Mouse (Mus musculus) hindbrain, embryonic 16.5 days (tissue): ENCODE measurements around the gene Ccdc141. TPM values are rescaled to one million over a fixed set of nuclear protein-coding genes. Genes with fewer than 3 reads are reported as not detected.
A peak's percentile ranks its signal among the peaks of the same experiment; 100 is the strongest.

ENCODE experiments used
- ATAC-seq: fragments of 200-750 bp; cut with Nextera tagmentation; 2 replicates; pipeline ENCODE4 v1.8.0; 2017; ENCODE audit warnings: moderate TSS enrichment, moderate library complexity
- H3K27ac ChIP-seq: fragments of 300-500 bp; sonication (generic); 2 replicates; pipeline ENCODE4 v1.5.1; 2014; ENCODE audit warnings: low read depth, mild to moderate bottlenecking, control low read depth, low read length, moderate library complexity
- H3K27me3 ChIP-seq: fragments of 300-500 bp; sonication (generic); replicated peaks from 2 replicates; pipeline ENCODE4 v1.6.1; 2014; ENCODE audit warnings: low read length; ENCODE audit not compliant: control insufficient read depth, insufficient read depth
- H3K36me3 ChIP-seq: fragments of 300-500 bp; sonication (generic); 2 replicates; pipeline ENCODE4 v1.6.1; 2014; ENCODE audit warnings: mild to moderate bottlenecking, low read length, moderate library complexity, mixed read lengths; ENCODE audit not compliant: control insufficient read depth, insufficient read depth
- H3K4me1 ChIP-seq: fragments of 300-500 bp; sonication (generic); 2 replicates; pipeline ENCODE4 v1.6.1; 2014; ENCODE audit warnings: low read depth, low read length; ENCODE audit not compliant: control insufficient read depth, insufficient read depth
- H3K4me2 ChIP-seq: fragments of 300-500 bp; sonication (generic); 2 replicates; pipeline ENCODE4 v1.6.1; 2014; ENCODE audit warnings: mild to moderate bottlenecking, low read length, control low read depth, moderate library complexity
- H3K4me3 ChIP-seq: fragments of 300-500 bp; sonication (generic); 2 replicates; pipeline ENCODE4 v1.5.1; 2014; ENCODE audit warnings: mild to moderate bottlenecking, low read length, control low read depth, moderate library complexity
- H3K9ac ChIP-seq: fragments of 300-500 bp; sonication (generic); 2 replicates; pipeline ENCODE4 v1.6.1; 2014; ENCODE audit warnings: low read depth, mild to moderate bottlenecking, control low read depth, low read length, moderate library complexity
- H3K9me3 ChIP-seq: fragments of 300-500 bp; sonication (generic); 2 replicates; pipeline ENCODE4 v1.6.1; 2014; ENCODE audit warnings: mild to moderate bottlenecking, low read length, moderate library complexity; ENCODE audit not compliant: control insufficient read depth
- WGBS: fragments of 180-500 bp; shearing (Covaris S2); extraction: QIAGEN DNeasy Blood & Tissue Kit; methylation state at CpG from one replicate; pipeline ENCODE4 v1.1.7; 2014; 5-methylcytosine and 5-hydroxymethylcytosine counted together
- polyA plus RNA-seq: library from polyadenylated mRNA; unstranded; fragments of >200 nt; fragmentation: Nextera tagmentation; extraction: Ambion mirVana; gene quantifications from 2 replicates; pipeline ENCODE4 v1.2.1, GENCODE M21; 2015

Gene Ccdc141
- polyA plus RNA-seq, 1 experiment from 2014 or later: 9.9 TPM

DNA sequence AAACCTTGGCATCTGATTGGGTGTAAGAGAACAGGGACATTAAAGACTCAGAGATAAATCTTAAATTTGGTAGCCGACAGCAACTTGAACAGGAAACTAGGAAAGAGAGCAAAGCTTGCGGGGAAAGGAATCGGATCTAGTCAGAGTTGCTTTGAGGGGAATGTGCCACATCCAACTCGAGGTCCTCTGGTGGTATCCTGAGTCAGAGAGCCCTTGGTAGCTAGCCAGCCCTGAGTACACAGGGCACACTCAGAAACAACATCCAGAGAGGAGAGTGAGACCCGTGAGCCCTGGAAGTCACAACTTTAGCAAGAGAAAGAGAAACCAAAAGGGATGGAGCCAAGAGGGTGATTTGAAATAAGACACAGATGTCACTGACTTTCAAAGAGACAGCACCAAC lies 24.6 kb upstream of the Ccdc141 start:
- H3K4me1 ChIP-seq: no peaks in the 10 kb centered on the region
- no peaks in the 10 kb centered on the region for H3K9me3 ChIP-seq
- H3K36me3 ChIP-seq: peaks cover 13% of the 10 kb centered on the region
- ATAC-seq: no peak
- H3K4me2 ChIP-seq: no peak overlapping the region
- no peak overlapping the region for H3K9ac ChIP-seq
- H3K27ac ChIP-seq: no peak overlapping the region
- no peaks in the 10 kb centered on the region for H3K27me3 ChIP-seq
- no peak overlapping the region for H3K4me3 ChIP-seq
- 95% methylated on average over 5 of the region's 5 CpGs for WGBS

DNA sequence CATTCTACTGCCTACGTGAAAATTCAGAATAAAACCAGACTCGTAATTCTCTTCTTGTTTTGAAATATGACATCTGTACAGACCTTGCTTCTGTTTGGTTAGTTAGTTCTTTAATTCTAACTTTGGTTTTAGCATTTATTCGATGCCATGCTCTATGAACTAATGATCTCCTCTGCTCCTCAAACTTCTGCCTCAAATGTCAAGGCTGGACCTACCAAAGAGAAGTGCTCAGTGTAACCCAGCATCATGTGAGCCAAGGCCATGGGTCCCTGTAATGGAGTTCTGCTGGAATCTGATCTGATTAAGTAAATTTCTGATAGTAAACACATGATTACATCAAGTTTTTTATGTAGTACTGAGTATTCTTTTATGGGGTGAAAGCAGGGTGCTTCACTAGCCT lies 21.4 kb upstream of the Ccdc141 start:
- H3K4me1 ChIP-seq: no peaks in the 10 kb centered on the region
- H3K36me3 ChIP-seq: peaks cover 12% of the 10 kb centered on the region
- 92% methylated on average over 3 of the region's 3 CpGs for WGBS
- no peaks in the 10 kb centered on the region for H3K9me3 ChIP-seq
- ATAC-seq: no peak
- H3K4me2 ChIP-seq: no peak overlapping the region
- no peak overlapping the region for H3K27ac ChIP-seq
- no peak overlapping the region for H3K4me3 ChIP-seq
- H3K9ac ChIP-seq: no peak overlapping the region
- H3K27me3 ChIP-seq: no peaks in the 10 kb centered on the region

- Histone ChIP-seq H3K9me3 (no peaks in the 10 kb centered on the region), H3K27ac (no peak overlapping the region), H3K36me3 (peaks cover 12% of the 10 kb centered on the region), H3K27me3 (no peaks in the 10 kb centered on the region), H3K4me1 (no peaks in the 10 kb centered on the region), H3K9ac (no peak overlapping the region), H3K4me3 (no peak overlapping the region), H3K4me2 (no peak overlapping the region)
- ATAC-seq: no peak
- WGBS: 84% methylated on average over 7 of the region's 7 CpGs
Measured at GRCm38 (mm10) chr2:77190891-77191290, 20.5 kb upstream of the Ccdc141 start.

GRCm38 (mm10) chr2:77190301-77190700 lies 19.9 kb upstream of the Ccdc141 start:
- WGBS: 96% methylated on average over 3 of the region's 3 CpGs
- no peaks in the 10 kb centered on the region for H3K4me1 ChIP-seq
- no peak overlapping the region for H3K4me3 ChIP-seq
- no peak for ATAC-seq
- no peak overlapping the region for H3K4me2 ChIP-seq
- H3K9ac ChIP-seq: no peak overlapping the region
- no peaks in the 10 kb centered on the region for H3K9me3 ChIP-seq
- H3K27ac ChIP-seq: no peak overlapping the region
- peaks cover 16% of the 10 kb centered on the region for H3K36me3 ChIP-seq
- H3K27me3 ChIP-seq: no peaks in the 10 kb centered on the region

DNA sequence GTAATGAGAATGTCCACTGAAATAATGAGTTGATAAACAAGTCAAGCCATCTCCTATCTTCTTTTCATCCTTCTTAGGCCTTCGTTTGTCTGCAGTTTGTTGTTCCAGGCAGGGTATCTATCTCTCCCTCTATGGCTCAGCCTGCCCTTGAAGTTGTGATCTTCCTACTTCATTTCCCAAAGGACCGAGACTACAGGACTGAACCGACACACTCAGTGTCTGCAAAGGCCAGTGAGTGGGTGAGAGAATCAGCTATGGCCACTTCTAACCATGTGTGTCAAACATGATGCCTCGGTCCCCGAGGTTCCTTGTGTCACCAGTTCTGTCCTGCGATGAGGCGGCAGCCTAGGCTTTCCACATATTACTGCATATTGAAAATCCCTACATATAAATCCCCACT lies 19.2 kb upstream of the Ccdc141 start:
- H3K27ac ChIP-seq: no peak overlapping the region
- H3K4me1 ChIP-seq: no peaks in the 10 kb centered on the region
- no peak overlapping the region for H3K4me3 ChIP-seq
- no peak for ATAC-seq
- H3K9ac ChIP-seq: no peak overlapping the region
- WGBS: 95% methylated on average over 7 of the region's 7 CpGs
- no peaks in the 10 kb centered on the region for H3K9me3 ChIP-seq
- no peaks in the 10 kb centered on the region for H3K27me3 ChIP-seq
- H3K4me2 ChIP-seq: no peak overlapping the region
- peaks cover 11% of the 10 kb centered on the region for H3K36me3 ChIP-seq

- Histone ChIP-seq H3K9me3 (no peaks in the 10 kb centered on the region), H3K4me1 (no peaks in the 10 kb centered on the region), H3K4me2 (no peak overlapping the region), H3K36me3 (peaks cover 11% of the 10 kb centered on the region), H3K27me3 (no peaks in the 10 kb centered on the region), H3K4me3 (no peak overlapping the region), H3K9ac (no peak overlapping the region), H3K27ac (no peak overlapping the region)
- WGBS: 92% methylated on average over 3 of the region's 3 CpGs
- no peak for ATAC-seq
Measured at GRCm38 (mm10) chr2:77187501-77187900, 17.1 kb upstream of the Ccdc141 start.

GRCm38 (mm10) chr2:77186912-77187311 lies 16.5 kb upstream of the Ccdc141 start:
- no peaks in the 10 kb centered on the region for H3K9me3 ChIP-seq

DNA sequence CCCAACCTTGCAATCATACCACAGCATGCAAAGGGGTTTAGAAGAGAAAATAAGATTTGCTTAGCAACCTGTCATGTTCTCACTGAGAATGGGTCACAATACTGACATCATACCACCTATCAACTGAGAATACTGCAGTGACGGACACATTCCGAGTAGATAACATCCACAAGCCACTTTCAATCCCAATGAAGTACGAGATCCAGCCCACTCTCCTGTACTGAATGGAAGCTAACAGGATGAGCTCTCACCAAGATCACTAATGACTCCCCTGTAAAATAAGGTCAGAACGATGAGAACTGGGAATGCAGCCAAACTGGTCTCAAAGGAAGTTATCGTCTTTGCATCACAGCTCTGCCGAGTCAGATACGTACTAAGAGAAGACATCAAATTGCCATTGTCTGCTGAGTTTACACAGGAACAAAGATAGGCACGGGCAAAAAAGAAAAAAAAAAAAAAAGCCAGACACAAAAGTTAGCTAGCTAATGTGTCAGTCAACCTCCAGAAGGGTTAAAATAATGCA lies 13.7 kb upstream of the Ccdc141 start:
- ATAC-seq: 0 out of 2 replicates have a peak, but pooled peaks have one; percentile 37
- H3K27ac ChIP-seq: no peak overlapping the region
- WGBS: 43% methylated on average over 8 of the region's 8 CpGs

More at GRCm38 (mm10) chr2:77186912-77187311, 16.5 kb upstream of the Ccdc141 start:
- Histone ChIP-seq H3K4me1 (no peaks in the 10 kb centered on the region), H3K36me3 (peaks cover 11% of the 10 kb centered on the region), H3K9ac (no peak overlapping the region), H3K27me3 (no peaks in the 10 kb centered on the region), H3K4me2 (no peak overlapping the region), H3K4me3 (no peak overlapping the region), H3K27ac (no peak overlapping the region)
- 50% methylated on average over 8 of the region's 8 CpGs for WGBS
- no peak for ATAC-seq

GRCm38 (mm10) chr2:77183646-77184045 lies 13.2 kb upstream of the Ccdc141 start:
- H3K27me3 ChIP-seq: no peaks in the 10 kb centered on the region
- ATAC-seq: 0 out of 2 replicates have a peak, but pooled peaks have one; percentile 4
- no peak overlapping the region for H3K4me3 ChIP-seq
- H3K4me2 ChIP-seq: no peak overlapping the region
- peaks cover 3% of the 10 kb centered on the region for H3K36me3 ChIP-seq
- H3K4me1 ChIP-seq: no peaks in the 10 kb centered on the region
- no peak overlapping the region for H3K9ac ChIP-seq
- H3K9me3 ChIP-seq: no peaks in the 10 kb centered on the region
- H3K27ac ChIP-seq: no peak overlapping the region
- WGBS: 88% methylated on average over 2 of the region's 2 CpGs

More for the DNA sequence above, 13.7 kb upstream of the Ccdc141 start:
- H3K36me3 ChIP-seq: peaks cover 5% of the 10 kb centered on the region
- no peak overlapping the region for H3K4me3 ChIP-seq
- H3K9ac ChIP-seq: no peak overlapping the region
- H3K4me1 ChIP-seq: no peaks in the 10 kb centered on the region
- no peaks in the 10 kb centered on the region for H3K27me3 ChIP-seq
- no peaks in the 10 kb centered on the region for H3K9me3 ChIP-seq
- no peak overlapping the region for H3K4me2 ChIP-seq

DNA sequence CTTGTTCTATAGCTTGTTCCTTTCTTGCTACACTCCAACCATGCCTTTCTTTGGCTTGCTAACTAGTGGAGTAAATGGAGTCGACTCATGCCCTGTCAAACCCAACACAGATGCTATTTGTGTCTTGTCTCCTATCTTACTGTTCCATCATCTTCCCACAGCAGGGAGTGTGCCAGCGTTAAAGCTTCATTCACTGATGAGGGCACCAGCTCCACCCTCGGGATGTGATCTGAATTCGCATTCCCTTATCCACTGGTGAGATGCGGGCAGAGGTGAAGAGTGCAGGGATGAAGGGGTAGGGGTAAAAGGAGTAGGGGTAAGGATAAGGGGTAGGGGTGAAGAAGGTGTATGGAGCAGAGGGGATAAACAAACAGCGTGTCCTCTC lies 12.6 kb upstream of the Ccdc141 start:
- Histone ChIP-seq H3K4me3 (no peak overlapping the region), H3K4me2 (no peak overlapping the region), H3K9me3 (no peaks in the 10 kb centered on the region), H3K27me3 (no peaks in the 10 kb centered on the region), H3K4me1 (no peaks in the 10 kb centered on the region), H3K36me3 (peaks cover 3% of the 10 kb centered on the region), H3K27ac (no peak overlapping the region), H3K9ac (no peak overlapping the region)
- no peak for ATAC-seq
- 70% methylated on average over 6 of the region's 6 CpGs for WGBS
